Mouse (Mus musculus) ZHBTc4 (cell line): ENCODE data around the gene Spsb4.

Source experiments
- DNase-seq: peaks from one replicate; pipeline ENCODE4 v3.0.0-alpha.2; 2011; ENCODE audit warnings: low read depth, low spot score

The Spsb4 gene

GRCm38 (mm10) chr9:96904360-96905355, 114.0 kb downstream of the Spsb4 start:
- DNase-seq = no peak

DNA sequence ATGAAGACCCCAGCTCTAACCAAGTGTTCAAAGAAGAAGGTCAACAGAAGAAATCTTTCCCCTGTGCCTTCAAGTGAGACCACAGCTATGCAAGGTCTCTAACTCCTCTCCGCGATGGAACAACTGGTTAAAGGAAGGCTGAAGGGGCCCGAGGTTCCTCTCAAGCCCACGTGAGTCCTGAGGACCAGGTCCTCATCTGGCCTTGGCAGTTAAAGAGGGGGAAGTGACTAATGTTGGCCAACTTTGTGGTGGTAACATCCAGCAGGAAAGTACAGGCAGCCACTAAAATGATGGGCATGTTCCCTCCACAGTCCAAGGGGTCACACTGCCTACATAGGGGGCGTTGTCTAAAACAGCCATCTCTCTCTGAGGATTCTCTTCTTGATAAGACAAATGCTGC, 118.9 kb downstream of the Spsb4 start:
- DNase-seq = no peak

DNA sequence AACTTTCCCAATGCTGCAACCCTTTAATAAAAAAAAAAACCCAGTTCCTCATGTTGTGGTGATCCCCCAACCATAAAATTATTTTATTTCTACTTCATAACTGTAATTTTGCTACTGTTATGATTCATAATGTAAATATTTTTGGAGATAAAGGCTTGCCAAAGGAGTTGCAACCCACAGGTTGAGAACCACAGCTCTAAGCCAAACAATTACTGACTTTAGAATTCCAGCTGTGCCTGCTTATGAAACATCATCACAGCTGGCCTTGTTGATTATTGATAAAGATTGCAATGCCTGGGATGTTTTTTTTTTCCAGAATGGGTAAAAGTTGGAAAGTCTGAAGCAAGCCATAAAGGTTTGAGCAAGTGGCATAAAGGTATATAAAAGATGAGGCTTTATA, 119.6 kb downstream of the Spsb4 start:
- no peak for DNase-seq

- DNase-seq = no peak
These were observed 122.0 kb downstream of the Spsb4 start for GRCm38 (mm10) chr9:96896690-96897089.

DNA sequence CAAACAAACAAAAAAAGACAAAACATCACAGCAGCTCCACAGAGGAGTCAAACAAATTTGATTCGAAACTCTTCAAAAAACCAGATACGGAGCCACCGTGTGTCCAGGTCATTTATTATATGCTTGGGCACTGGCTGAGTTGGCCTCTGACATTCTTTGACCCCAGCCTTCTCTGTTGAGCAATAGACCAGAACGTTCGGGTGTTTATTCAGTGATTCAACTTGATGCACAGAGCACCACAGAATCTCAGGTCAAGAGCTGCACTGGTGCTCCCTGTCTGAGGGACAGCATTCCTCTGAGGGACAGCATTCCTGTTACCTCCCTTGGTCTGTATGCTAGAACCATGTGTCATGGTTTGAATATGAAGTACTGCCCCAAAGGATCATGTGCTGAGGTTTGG, 125.1 kb downstream of the Spsb4 start:
- DNase-seq = no peak
